Mouse (Mus musculus): Measurements from ENCODE around the gene Abhd14a. TPM values are rescaled to one million over a fixed set of nuclear protein-coding genes. Genes with fewer than 3 reads are reported as not detected.

Abhd14a gene
- total RNA-seq, 2 experiments from 2014 or later = 40.6 to 44.0 TPM

DNA sequence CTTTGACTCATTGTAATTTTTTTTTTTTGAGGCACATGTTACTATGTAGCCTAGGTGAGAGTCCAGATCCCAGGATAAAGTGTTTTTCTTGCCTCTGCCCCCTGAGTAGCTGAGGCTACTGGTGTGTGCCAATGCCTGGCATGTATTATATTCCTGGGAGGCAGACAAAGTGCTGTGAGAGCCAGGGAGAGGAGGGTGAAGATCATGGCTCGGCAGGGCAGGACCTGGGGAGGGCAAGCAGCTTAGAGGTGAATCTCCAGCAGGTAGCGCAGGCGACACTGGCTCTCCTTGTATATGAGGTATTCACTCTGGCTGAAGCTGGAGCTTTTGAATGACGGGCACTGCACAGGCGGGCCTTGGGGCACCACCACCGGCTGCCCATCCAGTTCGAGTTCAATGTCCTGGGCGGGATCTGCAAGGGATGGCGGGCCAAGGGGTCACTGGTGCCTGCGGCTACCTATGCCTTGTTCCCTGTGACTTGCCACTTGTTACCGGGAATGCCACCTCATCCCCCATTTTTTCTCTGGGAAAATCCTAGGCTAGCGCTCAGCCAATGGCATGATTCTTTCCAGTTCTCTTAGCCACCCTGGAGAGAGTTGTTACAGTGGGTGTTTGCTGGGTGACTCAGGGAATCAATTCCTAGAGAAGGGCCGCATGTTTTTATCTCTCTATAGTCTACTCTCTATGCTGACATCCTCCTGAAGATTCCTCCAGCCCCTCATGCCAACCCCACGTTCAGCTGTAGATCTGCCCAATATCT lies 23.7 kb upstream of the Abhd14a start:
- intact Hi-C loops (cut with DNase I) = no loop called here
- peak in 1 of 2 experiments; percentile 50 for DNase-seq (ENCODE audit: low spot score in 2 of 2)

DNA sequence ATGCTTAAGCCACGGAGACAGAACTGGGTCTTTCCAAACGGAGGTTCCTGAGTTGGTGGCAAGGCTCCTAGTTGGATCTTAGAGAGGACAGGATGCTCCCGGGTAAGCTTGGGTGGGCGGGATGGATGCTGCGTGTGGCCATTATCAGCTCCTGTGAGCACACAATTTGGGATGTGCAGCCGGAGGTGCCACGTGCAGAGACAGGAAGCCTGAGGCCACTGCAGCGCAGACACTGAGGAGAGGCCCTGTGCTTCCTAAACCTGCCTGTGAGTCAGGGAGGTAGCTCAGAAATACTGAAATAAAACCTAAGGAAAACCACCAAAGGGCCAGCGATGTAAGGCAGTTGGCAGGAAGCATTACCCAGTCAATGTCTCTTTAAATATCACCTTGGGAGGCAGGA lies 22.3 kb upstream of the Abhd14a start:
- intact Hi-C loops (cut with DNase I) = no loop called here
- DNase-seq (ENCODE audit: low spot score in 2 of 2) = no peak

DNA sequence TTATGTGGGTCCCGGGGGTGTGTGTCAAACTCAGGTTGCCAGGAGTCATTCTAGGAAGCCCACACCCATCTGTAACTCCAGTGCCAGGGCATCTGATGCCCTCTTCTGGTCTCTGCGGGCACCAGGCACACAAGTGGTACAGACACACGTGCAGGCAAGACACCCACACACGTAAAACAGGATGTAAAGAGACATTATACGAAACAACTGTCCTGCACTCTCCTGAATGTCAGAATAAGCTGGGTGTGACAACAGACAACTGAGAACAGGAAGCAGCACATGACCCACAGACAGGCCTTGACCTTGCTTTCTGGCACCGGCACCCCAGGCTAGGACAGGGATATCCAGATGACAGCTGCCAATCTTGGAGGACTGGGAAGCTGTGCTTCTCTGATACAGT lies 21.8 kb upstream of the Abhd14a start:
- DNase-seq (ENCODE audit: low spot score in 2 of 2) = no peak
- intact Hi-C loops (cut with DNase I) = no loop called here

DNA sequence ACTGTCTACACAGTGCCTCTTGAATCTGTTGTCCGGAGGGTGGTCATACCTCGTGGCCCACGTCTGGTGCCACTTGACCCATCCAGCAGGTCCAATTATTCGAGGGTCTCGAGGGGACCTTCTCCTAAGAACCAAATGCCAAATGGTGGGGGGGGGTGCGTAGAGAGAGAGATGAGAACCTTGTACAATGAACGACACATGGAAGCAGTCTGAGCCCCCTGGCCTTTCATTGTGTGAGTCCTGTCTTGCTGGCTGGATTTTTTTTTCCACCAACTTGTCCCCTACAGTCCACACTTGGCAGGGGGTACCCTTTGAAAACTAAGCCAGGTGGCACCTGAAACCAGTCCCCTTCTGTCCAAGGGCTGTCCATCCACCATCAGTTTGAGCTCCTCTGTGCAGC lies 20.3 kb upstream of the Abhd14a start:
- no peak for DNase-seq (ENCODE audit: low spot score in 2 of 2)
- intact Hi-C loops (cut with DNase I) = no loop called here

DNA sequence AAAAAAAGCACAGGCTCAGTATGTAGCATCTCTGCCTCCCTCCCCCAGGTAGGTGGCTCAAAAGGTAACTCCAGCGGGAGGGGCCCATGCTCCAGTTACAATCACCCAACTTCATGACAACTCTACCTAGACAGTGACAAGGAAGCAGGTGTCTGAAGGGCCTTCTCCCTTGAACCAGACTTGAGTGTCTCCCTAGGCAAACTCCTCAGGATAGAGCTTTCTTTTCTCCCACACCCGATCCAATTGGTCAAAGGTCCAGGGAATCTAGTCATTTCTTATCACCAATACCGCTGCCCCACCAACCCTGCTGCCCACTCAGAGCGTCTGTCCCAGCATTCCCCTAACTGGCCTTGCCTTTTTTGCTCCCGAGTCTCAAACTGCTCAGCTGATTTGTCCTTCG lies 19.2 kb upstream of the Abhd14a start:
- intact Hi-C loops (cut with DNase I) = no loop called here
- no peak for DNase-seq (ENCODE audit: low spot score in 2 of 2)

DNA sequence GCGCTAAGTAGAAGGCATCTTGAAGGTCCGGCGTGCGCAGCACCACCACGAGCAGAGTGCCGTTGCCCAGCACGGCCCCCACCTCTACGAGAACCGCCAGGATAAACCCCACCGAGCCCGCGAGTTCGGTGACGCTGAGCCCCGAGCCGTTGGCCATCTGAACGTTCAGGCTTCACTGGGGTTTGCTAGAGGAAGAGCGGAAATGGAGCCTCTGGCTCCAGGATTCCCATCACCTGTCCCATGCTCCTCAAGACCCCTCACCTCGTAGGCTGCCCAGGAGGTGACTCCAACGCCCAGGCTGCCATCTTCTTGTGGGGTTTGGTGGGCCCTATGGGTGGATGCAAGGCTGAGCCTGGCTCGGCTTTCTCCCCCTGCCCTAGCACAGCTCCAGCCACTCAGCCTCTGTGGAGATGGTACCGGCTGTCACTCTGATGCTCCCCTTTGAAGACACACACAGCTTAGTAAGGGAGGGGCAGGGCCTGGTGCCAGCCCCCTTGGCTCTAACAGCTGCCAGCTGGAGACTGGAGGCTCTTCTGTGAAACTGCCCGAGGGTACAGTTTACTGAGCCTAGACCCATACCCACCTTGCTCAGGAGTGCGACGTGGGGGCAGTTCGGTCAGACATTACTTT lies 18.2 kb upstream of the Abhd14a start, which contains the start of gene Gpr62:
Gpr62 (minus strand) TSS at position 368 of the 630 bp plus-strand sequence.
- intact Hi-C loops (cut with DNase I) = no loop called here
- peak in 1 of 2 experiments; percentile 57 for DNase-seq (ENCODE audit: low spot score in 2 of 2)

DNA sequence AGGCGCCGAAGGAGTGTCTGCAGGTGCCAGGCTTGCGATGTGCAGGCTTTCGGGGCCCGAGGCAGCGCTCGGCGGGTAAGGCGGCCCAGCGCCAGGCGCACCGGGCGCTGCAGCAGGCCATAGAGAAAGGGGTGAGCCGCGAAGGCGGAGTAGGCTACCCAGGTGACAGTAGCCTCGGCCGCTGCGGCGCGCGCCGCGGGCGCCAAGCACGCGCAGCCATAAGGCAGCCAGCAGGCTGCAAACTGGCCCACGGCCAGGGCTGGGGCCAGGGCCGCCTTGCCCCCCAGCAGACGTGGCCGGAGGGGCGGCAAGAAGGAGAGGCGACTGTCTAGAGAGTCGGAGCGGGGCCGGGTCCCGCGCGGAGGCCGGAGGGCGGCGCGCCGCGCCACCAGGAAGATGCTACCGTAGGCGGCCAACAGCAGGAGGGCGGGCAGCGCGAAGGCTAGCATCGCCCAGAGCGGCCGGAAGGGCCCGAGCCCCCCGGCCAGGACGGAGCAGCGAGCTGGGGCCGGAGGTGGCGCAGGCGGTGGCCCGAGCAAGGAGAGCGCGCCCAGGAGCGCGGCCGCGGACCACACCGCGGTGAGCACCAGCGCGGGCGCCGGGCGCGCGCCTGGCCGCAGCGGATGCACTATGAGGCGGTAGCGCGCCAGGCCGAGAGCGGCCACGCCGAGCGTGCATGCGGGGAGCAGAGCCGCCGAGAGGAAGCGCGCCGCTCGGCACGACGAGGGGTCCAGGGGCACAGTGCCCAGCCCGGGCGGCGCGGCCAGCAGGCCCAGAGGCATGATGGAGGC lies 17.5 kb upstream of the Abhd14a start:
- DNase-seq (ENCODE audit: low spot score in 2 of 2) = peak; percentile 78 to 85

DNA sequence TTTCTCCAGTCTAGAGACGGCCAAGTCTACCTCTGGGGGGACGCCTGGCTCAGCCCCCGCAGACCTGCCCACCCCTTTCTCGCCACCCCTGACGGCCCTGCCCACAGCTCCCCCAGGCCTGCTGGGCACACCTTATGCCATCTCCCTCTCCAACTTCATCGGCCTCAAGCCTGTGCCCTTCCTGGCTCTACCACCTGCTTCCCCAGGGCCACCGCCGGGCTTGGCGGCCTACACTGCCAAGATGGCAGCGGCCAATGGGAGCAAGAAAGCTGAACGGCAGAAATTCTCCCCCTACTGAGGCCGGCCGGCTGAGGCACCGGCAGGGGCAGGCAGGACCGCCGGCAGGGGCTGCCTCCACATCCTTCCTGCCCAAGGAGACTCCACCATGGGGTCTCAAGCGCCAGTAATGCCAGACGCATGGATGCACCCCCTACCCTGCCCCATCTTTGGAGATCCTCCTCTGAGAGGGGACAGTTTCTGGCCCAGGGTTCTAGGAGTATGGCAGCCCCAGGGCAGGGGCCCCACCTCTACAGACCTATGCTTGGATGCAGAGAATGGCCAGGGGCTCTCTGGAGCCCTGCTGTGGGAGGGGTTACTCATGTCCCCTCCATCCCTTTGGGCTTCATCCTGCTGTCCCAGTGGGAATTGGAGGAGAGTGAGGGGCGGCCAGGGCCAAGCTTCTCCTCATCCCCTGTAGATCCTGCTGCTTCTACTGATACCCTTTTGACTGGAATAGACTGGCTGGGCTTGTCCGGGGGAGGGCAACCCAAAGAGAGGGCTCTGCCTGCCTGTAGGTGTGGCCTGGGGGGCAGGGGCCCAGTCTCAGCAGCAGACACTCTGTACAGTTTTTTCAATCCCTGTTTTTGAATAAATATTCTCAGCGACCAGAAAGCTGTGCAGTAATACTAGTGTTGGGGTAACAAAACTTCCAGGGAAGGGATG lies 15.9 kb upstream of the Abhd14a start:
- intact Hi-C loops (cut with DNase I) = no loop called here
- DNase-seq (ENCODE audit: low spot score in 2 of 2) = no peak

More for the DNA sequence above, 17.5 kb upstream of the Abhd14a start:
- intact Hi-C loops (cut with DNase I) = no loop called here

DNA sequence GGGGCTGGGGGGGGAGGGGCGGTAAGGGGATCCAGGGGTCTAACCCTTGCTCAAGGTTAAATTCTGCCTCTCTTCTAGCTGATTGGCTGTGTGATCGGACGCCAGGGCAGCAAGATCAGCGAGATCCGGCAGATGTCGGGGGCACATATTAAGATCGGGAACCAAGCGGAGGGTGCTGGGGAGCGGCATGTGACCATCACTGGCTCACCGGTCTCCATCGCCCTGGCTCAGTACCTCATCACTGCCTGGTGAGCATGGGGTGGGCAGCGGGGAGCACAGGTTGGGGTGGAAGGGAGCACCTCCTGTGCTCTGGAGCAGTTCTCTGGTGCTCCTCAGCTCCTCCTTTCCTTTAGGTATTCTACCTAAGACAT lies 14.9 kb upstream of the Abhd14a start:
- intact Hi-C loops (cut with DNase I) = no loop called here
- DNase-seq (ENCODE audit: low spot score in 2 of 2) = no peak

DNA sequence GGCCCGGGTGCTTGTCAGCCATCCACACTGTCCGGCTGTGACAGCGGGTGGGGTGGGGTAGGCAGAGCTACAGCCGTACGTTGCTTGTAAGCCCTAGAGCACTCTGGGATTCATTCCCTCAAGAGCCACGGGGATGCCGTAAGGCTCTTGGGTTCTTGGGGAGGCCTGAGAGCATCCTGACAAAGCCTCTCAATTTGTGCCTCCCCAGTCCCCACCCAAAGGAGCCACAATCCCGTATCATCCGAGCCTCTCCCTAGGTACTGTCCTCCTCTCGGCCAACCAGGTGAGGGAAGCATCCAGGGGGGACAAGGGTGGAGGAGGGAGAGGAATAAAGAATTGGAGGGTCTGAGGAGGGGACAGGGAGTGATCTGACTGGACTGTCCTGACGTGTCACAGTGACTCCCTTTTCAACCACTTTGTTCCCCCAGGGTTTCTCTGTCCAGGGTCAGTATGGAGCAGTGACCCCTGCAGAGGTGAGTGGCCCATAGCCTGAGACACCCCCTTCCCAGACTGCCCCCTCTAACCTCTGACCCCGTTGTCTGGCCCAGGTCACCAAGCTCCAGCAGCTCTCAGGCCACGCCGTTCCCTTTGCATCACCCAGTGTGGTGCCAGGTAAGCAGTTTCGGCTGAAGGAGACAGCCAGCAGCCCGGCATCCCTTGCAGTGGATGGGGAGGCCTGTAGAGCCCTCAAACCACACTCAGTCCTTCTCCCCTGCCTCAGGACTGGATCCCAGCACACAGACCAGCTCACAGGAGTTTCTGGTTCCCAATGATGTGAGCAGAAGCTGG lies 14.4 kb upstream of the Abhd14a start:
- DNase-seq (ENCODE audit: low spot score in 2 of 2) = no peak
- intact Hi-C loops (cut with DNase I) = no loop called here

DNA sequence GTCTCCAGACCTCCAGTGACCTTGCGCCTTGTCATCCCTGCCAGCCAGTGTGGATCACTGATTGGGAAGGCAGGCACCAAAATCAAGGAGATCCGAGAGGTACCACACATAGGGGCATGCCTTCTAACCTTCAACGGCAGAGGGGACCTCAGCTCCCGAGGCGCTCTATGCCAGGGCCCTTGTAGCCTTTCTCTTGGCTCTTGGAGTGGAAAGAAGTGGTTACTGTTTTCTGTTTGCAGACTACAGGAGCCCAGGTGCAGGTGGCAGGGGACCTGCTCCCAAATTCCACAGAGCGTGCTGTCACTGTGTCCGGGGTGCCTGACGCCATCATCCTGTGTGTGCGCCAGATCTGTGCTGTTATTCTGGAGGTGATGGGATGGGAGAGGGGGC lies 13.5 kb upstream of the Abhd14a start:
- intact Hi-C loops (cut with DNase I) = no loop called here

DNA sequence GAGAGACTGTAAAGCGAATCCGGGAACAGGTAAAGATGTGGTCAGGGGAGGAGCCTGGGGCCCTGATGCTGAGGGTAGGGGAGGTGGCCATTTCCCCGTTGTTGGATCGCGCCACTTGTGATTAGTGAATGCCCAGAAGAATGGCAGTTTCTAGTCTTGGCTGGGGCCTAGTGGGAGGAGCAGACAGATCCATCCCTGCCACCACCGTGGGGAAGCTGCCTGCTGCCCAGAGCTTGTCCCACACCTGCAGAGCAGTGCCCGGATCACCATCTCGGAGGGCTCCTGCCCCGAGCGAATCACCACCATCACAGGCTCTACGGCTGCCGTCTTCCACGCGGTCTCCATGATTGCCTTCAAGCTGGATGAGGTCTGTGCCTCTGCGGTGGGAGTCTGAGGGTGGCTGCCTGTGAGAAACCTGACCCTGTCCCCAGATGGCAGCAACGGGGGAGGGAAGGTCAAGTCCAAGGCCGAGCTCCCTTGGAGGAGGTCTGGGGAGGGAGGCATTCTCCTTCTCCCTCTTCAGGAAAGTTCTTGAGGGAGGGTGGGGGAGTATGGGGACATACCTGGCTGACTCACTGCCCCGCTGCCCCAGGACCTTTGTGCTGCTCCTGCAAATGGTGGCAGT lies 13.0 kb upstream of the Abhd14a start:
- no peak for DNase-seq (ENCODE audit: low spot score in 2 of 2)
- intact Hi-C loops (cut with DNase I) = no loop called here

More for the DNA sequence above, 13.5 kb upstream of the Abhd14a start:
- no peak for DNase-seq (ENCODE audit: low spot score in 2 of 2)

DNA sequence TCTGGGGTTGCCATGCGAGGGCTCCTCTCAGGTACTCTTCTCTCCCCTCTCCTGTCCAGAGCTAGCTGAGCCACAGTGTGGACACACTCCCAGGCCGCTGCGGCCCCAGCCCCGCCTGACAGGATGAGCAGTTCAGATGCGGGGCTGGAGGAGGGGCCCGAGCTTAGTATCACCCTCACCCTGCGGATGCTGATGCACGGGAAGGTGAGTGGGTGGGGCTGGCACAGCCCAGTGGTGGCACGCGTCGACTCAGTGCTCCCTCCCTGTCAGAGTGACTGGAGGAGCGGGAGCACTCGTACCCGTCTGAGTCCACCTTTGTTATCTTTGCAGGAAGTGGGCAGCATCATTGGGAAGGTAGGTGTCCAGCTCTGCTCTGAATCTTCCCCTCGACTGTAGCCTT lies 12.5 kb upstream of the Abhd14a start:
- intact Hi-C loops (cut with DNase I) = no loop called here
- DNase-seq (ENCODE audit: low spot score in 2 of 2) = peak in 1 of 2 experiments; percentile 55

DNA sequence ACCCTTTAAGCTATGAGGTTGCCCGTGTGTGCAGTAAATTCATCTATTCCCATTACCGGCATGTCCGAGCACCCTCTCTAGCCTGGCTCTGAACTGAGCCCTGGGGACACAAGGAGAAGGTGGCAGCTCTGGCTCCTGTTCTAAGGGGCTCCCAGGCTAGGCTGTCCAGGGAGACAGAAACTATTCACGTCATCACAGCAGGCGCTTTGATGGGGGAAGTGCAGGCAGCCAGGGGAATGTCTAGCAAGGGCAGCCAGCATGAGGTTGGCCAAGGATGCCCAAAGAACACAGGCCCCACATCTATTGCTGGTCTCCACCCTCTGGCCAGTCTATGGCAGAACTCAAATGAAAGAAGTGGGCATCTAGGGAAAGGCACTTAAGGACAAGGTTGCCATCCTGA lies 10.4 kb upstream of the Abhd14a start:
- no peak for DNase-seq (ENCODE audit: low spot score in 2 of 2)

DNA sequence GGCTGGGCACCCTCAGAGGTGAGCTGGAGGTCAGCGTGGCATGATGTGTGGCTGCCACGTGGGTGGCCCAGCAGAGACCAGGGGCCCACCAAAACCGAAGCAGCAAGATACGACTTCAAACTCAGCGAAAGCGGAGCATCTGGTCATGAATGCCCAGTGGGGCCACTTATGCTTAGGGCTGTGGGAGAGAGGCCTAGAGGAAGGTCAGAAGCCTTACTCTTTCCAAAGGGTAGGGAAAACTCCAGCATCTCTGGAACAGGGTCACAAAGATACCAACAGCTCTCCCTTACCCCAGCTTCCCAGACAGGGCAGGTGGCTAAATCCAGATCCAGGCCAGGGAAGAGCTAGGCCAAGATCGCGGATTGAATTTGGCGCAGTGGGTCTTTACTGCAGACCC lies 9.7 kb upstream of the Abhd14a start:
- intact Hi-C loops (cut with DNase I) = no loop called here
- no peak for DNase-seq (ENCODE audit: low spot score in 2 of 2)

More for the DNA sequence above, 10.4 kb upstream of the Abhd14a start:
- intact Hi-C loops (cut with DNase I) = no loop called here

DNA sequence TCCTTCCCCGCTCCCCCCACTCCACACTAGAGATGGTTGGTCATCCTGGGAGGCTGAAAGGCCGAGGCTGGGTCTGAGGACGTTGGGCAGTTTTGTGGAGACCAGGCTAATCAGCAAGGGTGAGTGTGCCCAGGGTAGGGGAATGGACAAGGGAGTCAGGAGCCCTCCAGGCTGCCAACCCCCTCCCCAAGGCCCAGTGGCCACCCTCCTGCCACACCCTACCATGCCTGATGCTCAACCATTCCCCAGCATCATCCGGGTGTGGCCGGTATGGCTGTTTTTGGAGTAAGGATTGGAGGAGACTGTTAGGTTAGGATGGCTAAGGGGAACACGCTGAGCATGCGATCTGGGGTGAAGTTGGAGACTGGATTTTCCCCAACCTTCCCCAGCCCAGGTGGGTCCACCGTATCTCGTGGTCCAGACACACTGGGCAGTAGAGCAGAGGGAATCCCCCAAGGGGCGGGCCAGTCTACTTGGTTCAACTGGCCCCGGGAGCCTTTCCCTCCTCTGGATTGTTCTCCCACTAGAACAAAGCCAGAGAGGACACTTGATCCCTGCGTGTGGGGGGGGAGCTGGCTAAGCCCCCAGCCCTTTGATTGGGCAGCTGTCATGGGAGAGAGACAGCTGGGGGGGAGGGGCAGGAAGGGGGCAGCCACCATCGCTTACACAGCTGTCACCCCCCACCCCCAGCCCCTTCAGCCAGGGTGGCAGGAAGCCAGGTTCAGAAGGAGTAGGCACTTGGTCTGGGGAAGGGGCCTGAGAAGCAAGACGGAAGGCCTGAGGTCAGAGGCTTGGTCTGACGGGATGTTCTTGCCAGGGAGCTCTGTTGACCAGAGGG lies 9.1 kb upstream of the Abhd14a start:
- intact Hi-C loops (cut with DNase I) = no loop called here
- DNase-seq (ENCODE audit: low spot score in 2 of 2) = no peak

DNA sequence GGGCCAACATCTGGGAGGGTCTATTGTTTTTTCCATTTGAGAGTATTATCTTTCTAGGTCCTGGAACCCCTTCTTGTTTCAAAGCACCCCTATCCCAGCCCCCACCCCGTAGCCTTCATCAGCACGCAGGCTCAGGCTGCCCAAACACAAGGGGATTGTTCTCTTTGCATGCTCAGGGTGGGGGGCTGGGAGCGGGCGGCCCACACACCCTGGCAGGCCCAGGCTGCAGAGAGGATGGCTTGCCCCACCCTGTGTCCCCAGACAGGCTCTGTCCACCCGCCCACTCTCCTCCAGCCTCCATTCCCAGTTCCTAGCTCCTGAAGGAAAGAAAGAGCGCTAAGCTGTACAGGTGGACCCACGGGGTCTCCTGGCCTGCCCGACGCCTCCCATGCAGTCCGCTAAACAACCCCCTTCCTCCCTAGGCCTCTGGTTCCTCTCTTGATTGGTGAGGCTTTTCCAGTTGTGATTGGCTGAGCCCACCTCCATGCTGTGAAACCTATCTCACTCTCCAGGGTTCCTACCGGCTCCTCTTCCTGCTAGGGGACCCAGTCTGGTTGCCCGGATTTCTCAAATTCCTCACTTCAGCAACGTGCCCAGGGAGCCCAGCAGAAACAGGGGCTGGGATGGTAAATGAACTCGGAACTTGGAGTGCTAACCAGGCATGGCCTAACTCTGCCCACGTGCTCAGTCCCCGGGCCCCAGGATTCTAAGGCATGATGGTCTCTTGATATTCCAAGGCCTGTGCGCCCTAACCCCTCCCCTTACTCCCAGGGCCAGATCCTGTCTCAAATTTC lies 7.6 kb upstream of the Abhd14a start:
- intact Hi-C loops (cut with DNase I) = no loop called here
- DNase-seq (ENCODE audit: low spot score in 2 of 2) = peak; percentile 43 to 69

All from left cerebral cortex, postnatal 25 days (tissue).